Mouse (Mus musculus) myocyte (in vitro differentiated cells): ENCODE measurements around the gene Gck.

Experiments used
- E2F4 ChIP-seq: IDR thresholded peaks from one replicate; pipeline ENCODE4 v1.6.1; 2011; ENCODE audit warnings: mild to moderate bottlenecking, control low read depth, moderate library complexity; ENCODE audit not compliant: insufficient read depth
- MAX ChIP-seq: IDR thresholded peaks from one replicate; pipeline ENCODE4 v1.6.1; 2011; ENCODE audit warnings: low read depth, mild to moderate bottlenecking, control low read depth
- MYOG ChIP-seq, 3 experiments: IDR thresholded peaks; one replicate each; pipeline ENCODE4 v1.6.1; 2011; ENCODE audit warnings: control low read depth in 2 of 3, low read depth in 2 of 3, mild to moderate bottlenecking in 2 of 3; ENCODE audit not compliant: insufficient read length in 2 of 3, control insufficient read depth in 1 of 3, insufficient read depth in 1 of 3
- POLR2A ChIP-seq: IDR thresholded peaks from one replicate; pipeline ENCODE4 v1.6.1; 2011; ENCODE audit warnings: low read depth, mild to moderate bottlenecking, control low read depth, moderate library complexity; ENCODE audit not compliant: insufficient read length
- TCF12 ChIP-seq: IDR thresholded peaks from one replicate; pipeline ENCODE4 v1.6.1; 2011; ENCODE audit warnings: mild to moderate bottlenecking, control low read depth; ENCODE audit not compliant: poor library complexity, insufficient read depth, severe bottlenecking

GRCm38 (mm10) chr11:5867196-5867595, 82.7 kb downstream of the Gck start:
- TF ChIP-seq TCF12 (no peak), E2F4 (no peak), POLR2A (no peak), MYOG (IDR thresholded peaks at IDR 0.05; ENCODE audit: control insufficient read depth in 1 of 3, insufficient read depth in 1 of 3, insufficient read length in 2 of 3, low read depth in 2 of 3) (no peak), MAX (no peak)
